Mouse (Mus musculus): ENCODE results near the gene Ergic1. TPM values are rescaled to one million over a fixed set of nuclear protein-coding genes. Genes with fewer than 3 reads are reported as not detected.

Gene Ergic1
- total and polyA plus RNA-seq, 2 experiments from 2014 or later: 103 to 186 TPM

- Histone ChIP-seq H3K27ac (ENCODE audit: low read depth, low read length) (no peak overlapping the region), H3K9me3 (ENCODE audit: low read length) (no peaks in the 10 kb centered on the region), H3K4me3 (ENCODE audit: low read depth, low read length) (no peak overlapping the region), H3K9ac (no peak overlapping the region), H3K36me3 (ENCODE audit: insufficient read depth) (no peaks in the 10 kb centered on the region), H3K4me2 (ENCODE audit: low read depth) (no peak overlapping the region), H3K4me1 (ENCODE audit: insufficient read depth) (no peaks in the 10 kb centered on the region), H3K27me3 (ENCODE audit: insufficient read depth, low read length) (no peaks in the 10 kb centered on the region)
- DNase-seq (no peak), ATAC-seq (no peak)
- TF ChIP-seq CTCF (IDR thresholded peaks at IDR 0.05; ENCODE audit: low read depth): no peak
- 45% methylated on average over 3 of the region's 3 CpGs for WGBS
Measured at GRCm38 (mm10) chr17:26530590-26531081, 30.7 kb upstream of the Ergic1 start.

DNA sequence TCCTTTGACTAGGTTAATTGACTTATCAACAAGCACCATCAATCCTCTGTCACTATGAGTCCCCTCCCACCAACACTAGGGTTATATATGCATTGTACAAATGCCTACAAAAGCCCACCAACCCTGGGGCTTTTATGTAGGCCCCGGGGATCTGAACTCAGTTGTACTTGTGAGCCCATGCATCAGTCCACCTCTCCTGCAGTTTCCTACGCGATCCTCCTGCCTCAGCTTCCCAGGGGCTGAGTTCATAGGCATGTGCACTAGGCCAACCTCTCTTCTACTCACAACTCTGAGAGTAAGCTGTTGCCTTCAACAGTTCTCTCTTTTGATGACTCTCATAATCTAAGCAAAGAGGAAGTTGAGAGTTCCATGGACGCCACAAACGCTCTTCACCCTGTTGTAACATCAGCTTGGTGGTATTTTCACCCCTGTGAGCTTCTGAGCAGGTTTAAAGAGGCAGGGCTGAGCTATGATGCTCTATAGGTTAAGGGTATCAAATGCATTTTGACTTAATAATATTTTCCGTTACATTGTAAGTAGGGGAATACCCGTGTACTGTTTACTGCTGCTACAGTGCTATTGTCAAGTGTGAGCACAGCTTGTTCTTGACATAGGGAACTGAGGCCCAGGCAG lies 29.8 kb upstream of the Ergic1 start:
- Histone ChIP-seq H3K27ac (ENCODE audit: low read depth, low read length) (no peak overlapping the region), H3K4me3 (ENCODE audit: low read depth, low read length) (no peak overlapping the region), H3K4me2 (ENCODE audit: low read depth) (no peak overlapping the region), H3K36me3 (ENCODE audit: insufficient read depth) (no peaks in the 10 kb centered on the region), H3K9ac (no peak overlapping the region), H3K27me3 (ENCODE audit: insufficient read depth, low read length) (no peaks in the 10 kb centered on the region), H3K4me1 (ENCODE audit: insufficient read depth) (no peaks in the 10 kb centered on the region), H3K9me3 (ENCODE audit: low read length) (no peaks in the 10 kb centered on the region)
- TF ChIP-seq CTCF (IDR thresholded peaks at IDR 0.05; ENCODE audit: low read depth): no peak
- WGBS: 88% methylated on average over 7 of the region's 7 CpGs
- ATAC-seq (no peak), DNase-seq (no peak)

GRCm38 (mm10) chr17:26532476-26533045 lies 28.7 kb upstream of the Ergic1 start:
- no peak for TF ChIP-seq CTCF (IDR thresholded peaks at IDR 0.05; ENCODE audit: low read depth)
- 69% methylated on average over 4 of the region's 4 CpGs for WGBS
- H3K9ac ChIP-seq: no peak overlapping the region
- no peaks in the 10 kb centered on the region for H3K9me3 ChIP-seq (ENCODE audit: low read length)
- H3K27ac ChIP-seq (ENCODE audit: low read depth, low read length): no peak overlapping the region
- no peaks in the 10 kb centered on the region for H3K4me1 ChIP-seq (ENCODE audit: insufficient read depth)
- no peak overlapping the region for H3K4me2 ChIP-seq (ENCODE audit: low read depth)
- ATAC-seq (no peak), DNase-seq (no peak)
- no peaks in the 10 kb centered on the region for H3K36me3 ChIP-seq (ENCODE audit: insufficient read depth)
- H3K4me3 ChIP-seq (ENCODE audit: low read depth, low read length): no peak overlapping the region
- H3K27me3 ChIP-seq (ENCODE audit: insufficient read depth, low read length): no peaks in the 10 kb centered on the region

- no peak for TF ChIP-seq CTCF (IDR thresholded peaks at IDR 0.05; ENCODE audit: low read depth)
- Histone ChIP-seq H3K4me1 (ENCODE audit: insufficient read depth) (no peaks in the 10 kb centered on the region), H3K9ac (no peak overlapping the region), H3K4me3 (ENCODE audit: low read depth, low read length) (no peak overlapping the region), H3K4me2 (ENCODE audit: low read depth) (no peak overlapping the region), H3K36me3 (ENCODE audit: insufficient read depth) (no peaks in the 10 kb centered on the region), H3K27ac (ENCODE audit: low read depth, low read length) (no peak overlapping the region), H3K27me3 (ENCODE audit: insufficient read depth, low read length) (no peaks in the 10 kb centered on the region), H3K9me3 (ENCODE audit: low read length) (no peaks in the 10 kb centered on the region)
- DNase-seq: no peak
- no peak for ATAC-seq
- 85% methylated on average over 5 of the region's 5 CpGs for WGBS
Measured at GRCm38 (mm10) chr17:26533871-26534372, 27.4 kb upstream of the Ergic1 start.

DNA sequence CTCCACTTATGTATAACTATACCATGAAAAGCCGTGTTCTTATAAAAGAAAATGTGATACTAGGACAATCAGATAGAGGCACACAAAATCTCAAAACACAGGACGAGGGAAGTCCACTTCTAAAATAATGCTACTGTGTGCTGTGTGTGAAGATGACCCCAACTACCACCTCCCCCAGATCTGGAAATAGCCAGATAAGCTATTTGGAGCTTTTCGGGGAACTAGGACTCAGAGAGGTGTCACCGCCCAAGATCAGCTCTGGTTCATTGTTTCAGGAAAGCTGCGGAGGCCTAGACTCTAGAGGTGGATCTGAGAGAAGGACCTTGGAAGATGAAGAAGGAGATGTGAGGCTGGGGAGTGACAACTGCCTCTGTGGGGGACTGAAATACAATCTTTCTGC lies 26.6 kb upstream of the Ergic1 start:
- Histone ChIP-seq H3K4me1 (ENCODE audit: insufficient read depth) (no peaks in the 10 kb centered on the region), H3K27me3 (ENCODE audit: insufficient read depth, low read length) (no peaks in the 10 kb centered on the region), H3K9ac (no peak overlapping the region), H3K36me3 (ENCODE audit: insufficient read depth) (no peaks in the 10 kb centered on the region), H3K4me2 (ENCODE audit: low read depth) (no peak overlapping the region), H3K9me3 (ENCODE audit: low read length) (no peaks in the 10 kb centered on the region), H3K4me3 (ENCODE audit: low read depth, low read length) (no peak overlapping the region), H3K27ac (ENCODE audit: low read depth, low read length) (no peak overlapping the region)
- WGBS: 88% methylated on average over 5 of the region's 5 CpGs
- no peak for TF ChIP-seq CTCF (IDR thresholded peaks at IDR 0.05; ENCODE audit: low read depth)
- DNase-seq (no peak), ATAC-seq (no peak)

- 79% methylated on average over 7 of the region's 7 CpGs for WGBS
- no peak overlapping the region for H3K9ac ChIP-seq
- H3K4me1 ChIP-seq (ENCODE audit: insufficient read depth): no peaks in the 10 kb centered on the region
- no peaks in the 10 kb centered on the region for H3K36me3 ChIP-seq (ENCODE audit: insufficient read depth)
- no peaks in the 10 kb centered on the region for H3K9me3 ChIP-seq (ENCODE audit: low read length)
- DNase-seq (no peak), ATAC-seq (no peak)
- no peak overlapping the region for H3K4me3 ChIP-seq (ENCODE audit: low read depth, low read length)
- no peak for TF ChIP-seq CTCF (IDR thresholded peaks at IDR 0.05; ENCODE audit: low read depth)
- no peak overlapping the region for H3K27ac ChIP-seq (ENCODE audit: low read depth, low read length)
- H3K27me3 ChIP-seq (ENCODE audit: insufficient read depth, low read length): no peaks in the 10 kb centered on the region
- H3K4me2 ChIP-seq (ENCODE audit: low read depth): no peak overlapping the region
Measured at GRCm38 (mm10) chr17:26535251-26536136, 25.8 kb upstream of the Ergic1 start.

Data from forebrain, postnatal 0 days (tissue).